16 mouse cellular contexts compared by ENCODE assay signal in the genomic region with DNA sequence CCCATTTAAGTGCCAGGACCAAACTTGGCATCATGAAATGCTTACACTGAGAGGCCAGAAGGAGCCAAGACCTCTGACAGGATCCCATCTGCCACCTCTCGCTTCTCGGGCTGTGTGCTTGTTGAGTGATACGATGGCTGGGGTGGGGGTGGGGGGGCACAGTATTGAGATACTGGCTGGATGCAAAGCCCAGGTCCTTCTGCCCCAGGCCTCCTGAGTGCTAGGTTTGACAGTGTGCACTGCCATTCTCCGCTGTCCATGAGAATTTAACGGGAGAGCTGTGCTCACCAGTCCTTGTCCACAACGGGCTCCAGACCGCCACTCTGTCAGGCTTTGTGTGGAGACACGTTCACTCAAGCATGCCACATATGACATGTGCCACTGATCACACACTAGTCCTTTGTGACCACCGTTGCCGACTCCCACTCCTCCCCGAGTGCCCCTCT. TPM values are rescaled to one million over a fixed set of nuclear protein-coding genes. Genes with fewer than 3 reads are reported as not detected.
DNase-seq lines count a peak whose midpoint lies in the region; ATAC-seq and TF ChIP-seq lines count a peak whose summit lies in the region.
"Had no signal": no experiment of that assay in that cellular context is flagged by ENCODE, and none has a peak within 500 bp of the region (broad histone marks: within the 10 kb centered on the region; RNA-seq: fewer than 3 reads in every experiment).

No protein-coding gene starts in this region.

- intact Hi-C loops in heart, postnatal 10 days (cut with DNase I), result loop anchor here (1.0 kb wide), 1 partner anchor 112 kb away; no protein-coding TSS in a partner anchor

- H3K9ac ChIP-seq in hindbrain, postnatal 0 days (replicated peaks; ENCODE audit: low read length), result no peak overlapping the region
- no peak overlapping the region for H3K9ac ChIP-seq in hindbrain, embryonic 11.5 days (ENCODE audit: low read depth, low read length)
- H3K9ac ChIP-seq: hindbrain, embryonic 13.5 days; limb, embryonic 12.5 days; liver, embryonic 14.5 days had no signal

- H3K36me3 ChIP-seq in hindbrain, postnatal 0 days (ENCODE audit: insufficient read depth, low read length), result no peaks in the 10 kb centered on the region
- H3K36me3 ChIP-seq in hindbrain, embryonic 11.5 days (ENCODE audit: control insufficient read depth, insufficient read depth, low read length), result no peaks in the 10 kb centered on the region
- H3K36me3 ChIP-seq: hindbrain, embryonic 13.5 days; limb, embryonic 12.5 days had no signal

- WGBS in hindbrain, postnatal 0 days, result 62% methylated on average over 11 of the region's 11 CpGs
- 83% methylated on average over 11 of the region's 11 CpGs for WGBS in hindbrain, embryonic 11.5 days

- H3K27me3 ChIP-seq in hindbrain, postnatal 0 days (ENCODE audit: insufficient read depth, low read length), result no peaks in the 10 kb centered on the region
- no peaks in the 10 kb centered on the region for H3K27me3 ChIP-seq in hindbrain, embryonic 11.5 days (ENCODE audit: control insufficient read depth, insufficient read depth, low read length)
- H3K27me3 ChIP-seq: CH12.LX; hindbrain, embryonic 13.5 days; limb, embryonic 12.5 days had no signal

- H3K4me1 ChIP-seq in hindbrain, postnatal 0 days (ENCODE audit: insufficient read depth, low read length), result peaks cover 6% of the 10 kb centered on the region; the same call in 1 of the 2 replicates
- no peaks in the 10 kb centered on the region for H3K4me1 ChIP-seq in hindbrain, embryonic 11.5 days (replicated peaks; ENCODE audit: control insufficient read depth, insufficient read depth, low read length)
- H3K4me1 ChIP-seq in brown adipose tissue, adult 24 weeks (ENCODE audit: control insufficient read depth, insufficient read depth, insufficient read length, low read length), result no peaks in the 10 kb centered on the region; the same call in 1 of the 2 replicates

- H3K4me2 ChIP-seq in hindbrain, postnatal 0 days (ENCODE audit: low read depth, low read length), result no peak overlapping the region
- H3K4me2 ChIP-seq in hindbrain, embryonic 11.5 days (replicated peaks; ENCODE audit: low read depth, low read length), result no peak overlapping the region
- H3K4me2 ChIP-seq: hindbrain, embryonic 13.5 days; limb, embryonic 12.5 days had no signal

- TF ChIP-seq CTCF in hindbrain, postnatal 0 days (IDR thresholded peaks at IDR 0.05; ENCODE audit: low read depth), result no peak

- no peaks in the 10 kb centered on the region for H3K9me3 ChIP-seq in hindbrain, postnatal 0 days (ENCODE audit: low read length)
- no peaks in the 10 kb centered on the region for H3K9me3 ChIP-seq in hindbrain, embryonic 11.5 days (ENCODE audit: control insufficient read depth, low read length)

- peak; percentile 93 for DNase-seq in heart, adult 11 months
- DNase-seq in heart, postnatal 10 days, result no peak
- DNase-seq in hindbrain, postnatal 0 days (ENCODE audit: low spot score), result peak; percentile 68
- DNase-seq in hindbrain, embryonic 11.5 days (ENCODE audit: low spot score), result no peak
- peak; percentile 88 to 89 for DNase-seq in cerebellum, postnatal 10 days
- DNase-seq in lung, postnatal 36 days, result no peak
- DNase-seq: adrenal gland, postnatal 14 days had no signal

- ATAC-seq in hindbrain, postnatal 0 days, result peak; percentile 71
- no peak for ATAC-seq in hindbrain, embryonic 11.5 days (ENCODE audit: low FRiP score)
- ATAC-seq in activated CD4-positive, CD25-positive, alpha-beta regulatory T cell, adult 4 months, result no peak
- ATAC-seq: forebrain, embryonic 16.5 days; lung, postnatal 0 days had no signal

- H3K27ac ChIP-seq in hindbrain, postnatal 0 days, result peak overlapping the region; percentile 58
- H3K27ac ChIP-seq in hindbrain, embryonic 11.5 days (ENCODE audit: low read depth, low read length), result no peak overlapping the region
- peak overlapping the region; percentile 27; the same call in 1 of the 2 replicates for H3K27ac ChIP-seq in brown adipose tissue, adult 24 weeks (replicated peaks; ENCODE audit: low read depth, low read length)
- H3K27ac ChIP-seq: hindbrain, embryonic 13.5 days; limb, embryonic 12.5 days; liver, embryonic 14.5 days had no signal

- H3K4me3 ChIP-seq in hindbrain, postnatal 0 days (ENCODE audit: low read length), result no peak overlapping the region
- no peak overlapping the region for H3K4me3 ChIP-seq in hindbrain, embryonic 11.5 days (ENCODE audit: low read depth, low read length)
- no peak overlapping the region for H3K4me3 ChIP-seq in brown adipose tissue, adult 24 weeks (ENCODE audit: insufficient read depth, low read depth, low read length)
- H3K4me3 ChIP-seq: hindbrain, embryonic 13.5 days; limb, embryonic 12.5 days; megakaryocyte, embryonic 14.5 days had no signal

RNA-seq across cellular contexts. Expression of a gene that starts 6.9 kb away (rescaled TPM):
- 1,000 to 10,000 TPM; 7,820 to 7,948 TPM for total RNA-seq in heart, postnatal 10 days (2021)
- total RNA-seq in hindbrain, postnatal 0 days (2014; rRNA removed), result 200 and 204 TPM in 2 replicates
- polyA plus RNA-seq in hindbrain, postnatal 0 days (2015; fragmentation: Nextera tagmentation; extraction: Ambion mirVana), result 46.2 and 47.4 TPM in 2 replicates
- polyA plus RNA-seq in hindbrain, embryonic 11.5 days (2014; fragmentation: Nextera tagmentation; extraction: Ambion mirVana), result 46.5 and 50.2 TPM in 2 replicates
- 77.3 and 79.4 TPM in 2 replicates for polyA plus RNA-seq in brown adipose tissue, adult 24 weeks (2012; ENCODE audit: insufficient read depth, insufficient read length, missing spikeins)
- polyA plus RNA-seq in activated CD4-positive, CD25-positive, alpha-beta regulatory T cell, adult 4 months (2017; shearing (Covaris generic)), result 10 to 100 TPM; 14.0 to 17.6 TPM

Comparison
In these comparisons a context has a peak if more than half of its experiments do, and no peak if none do; other contexts are left out.
1. DNase-seq: peak in heart, adult 11 months (single experiment), hindbrain, postnatal 0 days (single experiment) and cerebellum, postnatal 10 days (2 of 2); none in heart, postnatal 10 days (0 of 2), hindbrain, embryonic 11.5 days (single experiment) and lung, postnatal 36 days (single experiment).